Mouse (Mus musculus) midbrain, embryonic 14.5 days (tissue): ENCODE data around the gene Gm10720. TPM values are rescaled to one million over a fixed set of nuclear protein-coding genes. Genes with fewer than 3 reads are reported as not detected.
"Not testable (repeated sequence)": the region's sequence is repeated elsewhere in the genome, so short reads cannot be mapped to it uniquely, and the experiment has no call there.

Experiments used
- ATAC-seq: fragments of 200-750 bp; cut with Nextera tagmentation; 2 replicates; pipeline ENCODE4 v1.8.0; 2017; ENCODE audit warnings: moderate number of reproducible peaks, moderate library complexity; ENCODE audit not compliant: low FRiP score, low TSS enrichment
- DNase-seq: peaks from one replicate; pipeline ENCODE4 v3.0.0-alpha.2; 2015
- H3K27ac ChIP-seq: fragments of 300-500 bp; sonication (generic); replicated peaks from 2 replicates; pipeline ENCODE4 v1.5.1; 2014; ENCODE audit warnings: mild to moderate bottlenecking, low read depth, low read length, moderate library complexity
- H3K27me3 ChIP-seq: fragments of 300-500 bp; sonication (generic); 2 replicates; pipeline ENCODE4 v1.6.1; 2014; ENCODE audit warnings: low read length, control low read depth, mixed read lengths; ENCODE audit not compliant: control insufficient read depth, insufficient read depth
- H3K36me3 ChIP-seq: fragments of 300-500 bp; sonication (generic); 2 replicates; pipeline ENCODE4 v1.6.1; 2014; ENCODE audit warnings: low read length, control low read depth; ENCODE audit not compliant: control insufficient read depth, insufficient read depth
- H3K4me1 ChIP-seq: fragments of 300-500 bp; sonication (generic); 2 replicates; pipeline ENCODE4 v1.6.1; 2014; ENCODE audit warnings: mild to moderate bottlenecking, antibody characterized with exemption, low read length, control low read depth; ENCODE audit not compliant: control insufficient read depth, insufficient read depth
- H3K4me2 ChIP-seq: fragments of 300-500 bp; sonication (generic); 2 replicates; pipeline ENCODE4 v1.6.1; 2014; ENCODE audit warnings: mild to moderate bottlenecking, low read length, moderate library complexity
- H3K4me3 ChIP-seq: fragments of 300-500 bp; sonication (generic); replicated peaks from 2 replicates; pipeline ENCODE4 v1.5.1; 2014; ENCODE audit warnings: low read depth, low read length
- H3K9ac ChIP-seq: fragments of 300-500 bp; sonication (generic); replicated peaks from 2 replicates; pipeline ENCODE4 v1.6.1; 2014; ENCODE audit warnings: mild to moderate bottlenecking, low read length, moderate library complexity
- H3K9me3 ChIP-seq: fragments of 300-500 bp; sonication (generic); 2 replicates; pipeline ENCODE4 v1.6.1; 2016; ENCODE audit warnings: low read length, control low read depth, mixed read lengths; ENCODE audit not compliant: control insufficient read depth
- WGBS: fragments of 180-500 bp; shearing (Covaris S2); extraction: QIAGEN DNeasy Blood & Tissue Kit; methylation state at CpG from one replicate; pipeline ENCODE4 v1.1.7; 2014; 5-methylcytosine and 5-hydroxymethylcytosine counted together
- polyA plus RNA-seq: library from polyadenylated mRNA; unstranded; fragments of >200 nt; fragmentation: Nextera tagmentation; extraction: Ambion mirVana; gene quantifications from 2 replicates; pipeline ENCODE4 v1.2.1, GENCODE M21; 2014

The Gm10720 gene
- polyA plus RNA-seq, 1 experiment from 2014 or later, result not detected

DNA sequence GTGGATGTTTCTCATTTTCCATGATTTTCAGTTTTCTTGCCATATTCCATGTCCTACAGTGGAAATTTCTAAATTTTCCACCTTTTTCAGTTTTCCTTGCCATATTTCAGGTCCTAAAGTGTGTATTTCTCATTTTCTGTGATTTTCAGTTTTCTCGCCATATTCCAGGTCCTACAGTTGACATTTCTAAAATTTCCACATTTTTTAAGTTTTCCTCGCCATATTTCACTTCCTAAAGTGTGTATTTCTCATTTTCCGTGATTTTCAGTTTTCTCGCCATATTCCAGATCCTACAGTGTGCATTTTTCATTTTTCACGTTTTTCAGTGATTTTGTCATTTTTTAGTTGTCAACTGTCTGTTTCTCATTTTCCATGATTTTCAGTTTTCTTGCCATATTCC is 6.1 kb upstream of the Gm10720 start:
- not testable (repeated sequence) for H3K36me3 ChIP-seq, H3K4me2 ChIP-seq, H3K27ac ChIP-seq, H3K9me3 ChIP-seq, H3K4me1 ChIP-seq, H3K9ac ChIP-seq, H3K4me3 ChIP-seq, H3K27me3 ChIP-seq, DNase-seq
- no CpG with 5 or more reads among the region's 5 CpGs for WGBS
- peak; percentile 51 for ATAC-seq

DNA sequence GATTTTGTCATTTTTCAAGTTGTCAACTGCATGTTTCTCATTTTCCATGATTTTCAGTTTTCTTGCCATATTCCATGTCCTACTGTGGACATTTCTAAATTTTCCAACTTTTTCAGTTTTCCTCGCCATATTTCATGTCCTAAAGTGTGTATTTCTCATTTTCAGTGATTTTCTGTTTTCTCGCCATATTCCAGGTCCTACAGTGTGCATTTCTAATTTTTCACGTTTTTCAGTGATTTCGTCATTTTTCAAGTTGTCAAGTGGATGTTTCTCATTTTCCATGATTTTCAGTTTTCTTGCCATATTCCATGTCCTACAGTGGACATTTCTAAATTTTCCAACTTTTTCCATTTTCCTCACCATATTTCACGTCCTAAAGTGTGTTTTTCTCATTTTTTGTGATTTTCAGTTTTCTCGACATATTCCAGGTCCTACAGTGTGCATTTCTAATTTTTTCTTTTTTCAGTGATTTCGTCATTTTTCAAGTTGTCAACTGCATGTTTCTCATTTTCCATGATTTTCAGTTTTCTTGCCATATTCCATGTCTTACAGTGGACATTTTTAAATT is 3.3 kb upstream of the Gm10720 start:
- not testable (repeated sequence) for H3K9ac ChIP-seq, ATAC-seq, H3K36me3 ChIP-seq, H3K9me3 ChIP-seq, H3K4me3 ChIP-seq, H3K4me1 ChIP-seq, H3K4me2 ChIP-seq, H3K27ac ChIP-seq, DNase-seq, H3K27me3 ChIP-seq
- 82% methylated on average over 2 of the region's 7 CpGs for WGBS

DNA sequence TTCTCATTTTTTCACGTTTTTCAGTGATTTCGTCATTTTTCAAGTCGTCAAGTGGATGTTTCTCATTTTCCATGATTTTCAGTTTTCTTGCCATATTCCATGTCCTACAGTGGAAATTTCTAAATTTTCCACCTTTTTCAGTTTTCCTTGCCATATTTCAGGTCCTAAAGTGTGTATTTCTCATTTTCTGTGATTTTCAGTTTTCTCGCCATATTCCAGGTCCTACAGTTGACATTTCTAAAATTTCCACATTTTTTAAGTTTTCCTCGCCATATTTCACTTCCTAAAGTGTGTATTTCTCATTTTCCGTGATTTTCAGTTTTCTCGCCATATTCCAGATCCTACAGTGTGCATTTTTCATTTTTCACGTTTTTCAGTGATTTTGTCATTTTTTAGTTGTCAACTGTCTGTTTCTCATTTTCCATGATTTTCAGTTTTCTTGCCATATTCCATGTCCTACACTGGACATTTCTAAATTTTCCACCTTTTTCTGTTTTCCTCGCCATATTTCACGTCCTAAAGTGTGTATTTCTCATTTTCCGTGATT is 2.6 kb upstream of the Gm10720 start, which contains the start of gene Gm10721:
Gene Gm10721, plus strand, starts transcription at position 408 of the 547 bp plus-strand sequence.
- not testable (repeated sequence) for H3K4me1 ChIP-seq, H3K27ac ChIP-seq, DNase-seq, H3K36me3 ChIP-seq, H3K9me3 ChIP-seq, H3K9ac ChIP-seq, H3K4me2 ChIP-seq, H3K27me3 ChIP-seq, H3K4me3 ChIP-seq
- ATAC-seq, result peak; percentile 65
- no CpG with 5 or more reads among the region's 11 CpGs for WGBS

DNA sequence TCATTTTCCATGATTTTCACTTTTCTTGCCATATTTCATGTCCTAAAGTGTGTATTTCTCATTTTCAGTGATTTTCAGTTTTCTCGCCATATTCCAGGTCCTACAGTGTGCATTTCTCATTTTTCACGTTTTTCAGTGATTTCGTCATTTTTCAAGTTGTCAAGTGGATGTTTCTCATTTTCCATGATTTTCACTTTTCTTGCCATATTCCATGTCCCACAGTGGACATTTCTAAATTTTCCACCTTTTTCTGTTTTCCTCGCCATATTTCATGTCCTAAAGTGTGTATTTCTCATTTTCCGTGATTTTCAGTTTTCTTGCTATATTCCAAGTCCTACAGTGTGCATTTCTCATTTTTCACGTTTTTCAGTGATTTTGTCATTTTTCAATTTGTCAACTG is 442 bp downstream of the Gm10720 start:
- not testable (repeated sequence) for H3K4me2 ChIP-seq, H3K4me3 ChIP-seq, H3K27me3 ChIP-seq, DNase-seq, H3K9ac ChIP-seq, H3K4me1 ChIP-seq, H3K27ac ChIP-seq, ATAC-seq, H3K9me3 ChIP-seq, H3K36me3 ChIP-seq
- 77% methylated on average over 4 of the region's 6 CpGs for WGBS

DNA sequence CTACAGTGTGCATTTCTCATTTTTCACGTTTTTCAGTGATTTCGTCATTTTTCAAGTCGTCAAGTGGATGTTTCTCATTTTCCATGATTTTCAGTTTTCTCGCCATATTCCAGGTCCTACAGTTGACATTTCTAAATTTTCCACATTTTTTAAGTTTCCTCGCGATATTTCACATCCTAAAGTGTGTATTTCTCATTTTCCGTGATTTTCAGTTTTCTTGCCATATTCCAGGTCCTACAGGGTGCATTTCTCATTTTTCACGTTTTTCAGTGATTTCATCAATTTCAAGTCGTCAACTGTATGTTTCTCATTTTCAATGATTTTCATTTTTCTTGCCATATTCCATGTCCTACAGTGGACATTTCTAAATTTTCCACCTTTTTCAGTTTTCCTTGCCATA is 1.7 kb downstream of the Gm10720 start, which contains the start of gene Gm10719:
Gene Gm10719, plus strand, starts transcription at position 301 of the 400 bp plus-strand sequence.
- ATAC-seq, H3K27ac ChIP-seq, H3K4me1 ChIP-seq, DNase-seq, H3K4me2 ChIP-seq, H3K9ac ChIP-seq, H3K27me3 ChIP-seq, H3K36me3 ChIP-seq, H3K4me3 ChIP-seq, H3K9me3 ChIP-seq: not testable (repeated sequence)
- WGBS, result 78% methylated on average over 1 of the region's 9 CpGs

DNA sequence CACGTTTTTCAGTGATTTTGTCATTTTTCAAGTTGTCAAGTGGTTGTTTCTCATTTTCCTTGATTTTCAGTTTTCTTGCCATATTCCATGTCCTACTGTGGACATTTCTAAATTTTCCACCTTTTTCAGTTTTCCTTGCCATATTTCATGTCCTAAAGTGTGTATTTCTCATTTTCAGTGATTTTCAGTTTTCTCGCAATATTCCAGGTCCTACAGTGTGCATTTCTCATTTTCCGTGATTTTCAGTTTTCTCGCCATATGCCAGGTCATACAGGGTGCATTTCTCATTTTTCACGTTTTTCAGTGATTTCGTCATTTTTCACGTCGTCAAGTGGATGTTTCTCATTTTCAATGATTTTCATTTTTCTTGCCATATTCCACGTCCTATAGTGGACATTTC is 3.5 kb downstream of the Gm10720 start:
- H3K27ac ChIP-seq, result not testable (repeated sequence)

DNA sequence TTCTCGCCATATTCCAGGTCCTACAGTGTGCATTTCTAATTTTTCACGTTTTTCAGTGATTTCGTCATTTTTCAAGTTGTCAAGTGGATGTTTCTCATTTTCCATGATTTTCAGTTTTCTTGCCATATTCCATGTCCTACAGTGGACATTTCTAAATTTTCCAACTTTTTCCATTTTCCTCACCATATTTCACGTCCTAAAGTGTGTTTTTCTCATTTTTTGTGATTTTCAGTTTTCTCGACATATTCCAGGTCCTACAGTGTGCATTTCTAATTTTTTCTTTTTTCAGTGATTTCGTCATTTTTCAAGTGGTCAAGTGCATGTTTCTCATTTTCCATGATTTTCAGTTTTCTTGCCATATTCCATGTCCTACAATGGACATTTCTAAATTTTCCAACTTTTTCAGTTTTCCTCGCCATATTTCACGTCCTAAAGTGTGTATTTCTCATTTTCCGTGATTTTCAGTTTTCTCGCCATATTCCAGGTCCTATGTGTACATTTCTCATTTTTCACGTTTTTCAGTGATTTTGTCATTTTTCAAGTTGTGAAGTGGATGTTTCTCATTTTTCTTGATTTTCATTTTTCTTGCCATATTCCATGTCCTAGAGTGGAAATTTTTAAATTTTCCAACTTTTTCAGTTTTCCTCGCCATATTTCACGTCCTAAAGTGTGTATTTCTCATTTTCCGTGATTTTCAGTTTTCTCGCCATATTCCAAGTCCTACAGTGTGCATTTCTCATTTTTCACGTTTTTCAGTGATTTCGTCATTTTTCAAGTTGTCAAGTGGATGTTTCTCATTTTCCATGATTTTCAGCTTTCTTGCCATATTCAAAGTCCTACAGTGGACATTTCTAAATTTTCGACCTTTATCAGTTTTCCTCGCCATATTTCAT is 4.6 kb downstream of the Gm10720 start:
- not testable (repeated sequence) for H3K4me1 ChIP-seq, H3K36me3 ChIP-seq, H3K9ac ChIP-seq, H3K4me3 ChIP-seq, H3K27ac ChIP-seq, DNase-seq, H3K4me2 ChIP-seq, H3K27me3 ChIP-seq, H3K9me3 ChIP-seq
- ATAC-seq, result peak; percentile 71
- 78% methylated on average over 11 of the region's 19 CpGs for WGBS

More for the DNA sequence above, 3.5 kb downstream of the Gm10720 start:
- ATAC-seq, H3K4me3 ChIP-seq, H3K4me2 ChIP-seq, H3K27me3 ChIP-seq, DNase-seq, H3K4me1 ChIP-seq, H3K36me3 ChIP-seq, H3K9ac ChIP-seq, H3K9me3 ChIP-seq: not testable (repeated sequence)
- 72% methylated on average over 9 of the region's 9 CpGs for WGBS

DNA sequence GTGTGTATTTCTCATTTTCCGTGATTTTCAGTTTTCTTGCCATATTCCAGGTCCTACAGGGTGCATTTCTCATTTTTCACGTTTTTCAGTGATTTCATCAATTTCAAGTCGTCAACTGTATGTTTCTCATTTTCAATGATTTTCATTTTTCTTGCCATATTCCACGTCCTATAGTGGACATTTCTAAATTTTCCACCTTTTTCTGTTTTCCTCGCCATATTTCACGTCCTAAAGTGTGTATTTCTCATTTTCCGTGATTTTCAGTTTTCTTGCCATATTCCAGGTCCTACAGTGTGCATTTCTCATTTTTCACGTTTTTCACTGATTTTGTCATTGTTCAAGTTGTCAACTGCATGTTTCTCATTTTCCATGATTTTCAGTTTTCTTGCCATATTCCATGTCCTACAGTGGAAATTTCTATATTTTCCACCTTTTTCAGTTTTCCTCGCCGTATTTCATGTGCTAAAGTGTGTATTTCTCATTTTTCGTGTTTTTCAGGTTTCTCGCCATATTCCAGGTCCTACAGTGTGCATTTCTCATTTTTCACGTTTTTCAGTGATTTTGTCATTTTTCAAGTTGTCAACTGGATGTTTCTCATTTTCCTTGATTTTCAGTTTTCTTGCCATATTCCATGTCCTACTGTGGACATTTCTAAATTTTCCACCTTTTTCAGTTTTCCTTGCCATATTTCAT is 7.0 kb downstream of the Gm10720 start:
- WGBS, result 68% methylated on average over 9 of the region's 13 CpGs
- ATAC-seq, H3K9me3 ChIP-seq, H3K4me1 ChIP-seq, H3K27ac ChIP-seq, H3K27me3 ChIP-seq, H3K36me3 ChIP-seq, H3K4me2 ChIP-seq, H3K9ac ChIP-seq, H3K4me3 ChIP-seq: not testable (repeated sequence)
- peak; percentile 0 for DNase-seq
